Mouse (Mus musculus) megakaryocyte progenitor cell, adult 5-6 weeks (primary cell): Measurements from ENCODE around the gene Lrsam1. TPM values are rescaled to one million over a fixed set of nuclear protein-coding genes. Genes with fewer than 3 reads are reported as not detected.
A peak's percentile ranks its signal among the peaks of the same experiment; 100 is the strongest.

Experiments used
- ATAC-seq: replicated peaks from 2 replicates; pipeline ENCODE4 v1.8.0; 2016; ENCODE audit warnings: mild to moderate bottlenecking, moderate TSS enrichment, inconsistent platforms; ENCODE audit not compliant: poor library complexity
- total RNA-seq, 2 experiments: library from RNA; stranded (forward) in 1 of 2; stranded (reverse) in 1 of 2; fragments of 157-497, 149-512 nt in 1 of 2; fragments of 200-1000 nt in 1 of 2; gene quantifications; 2 replicates each; pipeline versions ENCODE4 v1.2.3 to v1.2.4; 2015 to 2017

The Lrsam1 gene
- total RNA-seq, 2 experiments from 2014 or later, result 2.9 to 3.7 TPM

GRCm38 (mm10) chr2:32896507-32897147 lies 64.8 kb downstream of the Lrsam1 start:
- no peak for ATAC-seq

- ATAC-seq, result no peak
Observed at GRCm38 (mm10) chr2:32895606-32896106, 65.8 kb downstream of the Lrsam1 start.

GRCm38 (mm10) chr2:32894097-32894496 lies 67.3 kb downstream of the Lrsam1 start:
- ATAC-seq, result peak; percentile 74

- ATAC-seq, result peak; percentile 12; the same call in 1 of the 2 replicates
Observed at GRCm38 (mm10) chr2:32892490-32892889, 68.9 kb downstream of the Lrsam1 start.

- no peak for ATAC-seq
Observed at GRCm38 (mm10) chr2:32891278-32891677, 70.1 kb downstream of the Lrsam1 start.

- ATAC-seq, result peak; percentile 38; the same call in 1 of the 2 replicates
Observed at GRCm38 (mm10) chr2:32890280-32890679, 71.1 kb downstream of the Lrsam1 start.

GRCm38 (mm10) chr2:32888551-32888950 lies 72.9 kb downstream of the Lrsam1 start:
- ATAC-seq, result no peak

- no peak for ATAC-seq
Observed at GRCm38 (mm10) chr2:32888029-32888428, 73.4 kb downstream of the Lrsam1 start.

GRCm38 (mm10) chr2:32884745-32885144 lies 76.7 kb downstream of the Lrsam1 start:
- peak; percentile 24; the same call in 1 of the 2 replicates for ATAC-seq

GRCm38 (mm10) chr2:32882283-32883043 lies 79.0 kb downstream of the Lrsam1 start:
- ATAC-seq, result peak; percentile 67

- ATAC-seq, result peak; percentile 38
Observed at GRCm38 (mm10) chr2:32881723-32882122, 79.7 kb downstream of the Lrsam1 start.

GRCm38 (mm10) chr2:32881054-32881453 lies 80.4 kb downstream of the Lrsam1 start:
- no peak for ATAC-seq

GRCm38 (mm10) chr2:32879593-32879992 lies 81.8 kb downstream of the Lrsam1 start:
- no peak for ATAC-seq

- no peak for ATAC-seq
Observed at GRCm38 (mm10) chr2:32878396-32878795, 83.0 kb downstream of the Lrsam1 start.

GRCm38 (mm10) chr2:32877761-32878393 lies 83.5 kb downstream of the Lrsam1 start:
- ATAC-seq, result no peak

- ATAC-seq, result no peak
Observed at GRCm38 (mm10) chr2:32877303-32877702, 84.1 kb downstream of the Lrsam1 start.

GRCm38 (mm10) chr2:32876490-32877302 lies 84.7 kb downstream of the Lrsam1 start:
- ATAC-seq, result peak; percentile 29

GRCm38 (mm10) chr2:32875675-32876489 lies 85.5 kb downstream of the Lrsam1 start, which contains the start of gene Fam129b:
TSS of gene Fam129b (plus strand) at chr2:32876114.
- ATAC-seq, result peak; percentile 77
